Mouse (Mus musculus) thymus, postnatal 10 days (tissue): ENCODE measurements at regions not wholly inside any gene's neighbourhood (a gene's known extent, or its start where the extent isn't known, plus 50 kb on each side); places are given as distances from the start of the nearest gene placed in this dataset.
"Not testable (repeated sequence)": the region's sequence is repeated elsewhere in the genome, so short reads cannot be mapped to it uniquely, and the experiment has no call there.

ENCODE experiments used
- DNase-seq, 2 experiments: peaks; one replicate each; pipeline ENCODE4 v3.0.0; 2021; ENCODE audit warnings: low spot score in 2 of 2

DNA sequence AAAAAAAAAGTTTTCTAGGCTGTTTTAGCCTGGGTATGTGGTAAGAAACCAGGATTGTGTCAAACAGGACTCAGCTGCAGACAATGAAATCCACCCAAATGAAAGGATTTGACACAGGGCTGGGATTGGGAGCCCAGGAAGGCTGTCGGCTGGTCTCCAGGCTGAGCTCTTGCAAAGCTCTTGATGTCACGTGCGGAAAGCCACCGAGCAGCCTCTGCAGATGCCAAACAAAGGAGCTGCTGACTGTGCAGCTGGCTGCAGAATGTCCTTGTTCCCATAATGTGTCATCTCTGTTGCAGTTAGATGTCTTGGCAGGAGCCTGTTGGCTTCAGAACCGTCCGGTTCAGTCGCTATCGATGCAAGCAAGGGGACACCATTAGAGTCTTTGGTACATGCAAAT is 56.1 kb downstream of the Bbs10 start:
- DNase-seq: no peak

DNA sequence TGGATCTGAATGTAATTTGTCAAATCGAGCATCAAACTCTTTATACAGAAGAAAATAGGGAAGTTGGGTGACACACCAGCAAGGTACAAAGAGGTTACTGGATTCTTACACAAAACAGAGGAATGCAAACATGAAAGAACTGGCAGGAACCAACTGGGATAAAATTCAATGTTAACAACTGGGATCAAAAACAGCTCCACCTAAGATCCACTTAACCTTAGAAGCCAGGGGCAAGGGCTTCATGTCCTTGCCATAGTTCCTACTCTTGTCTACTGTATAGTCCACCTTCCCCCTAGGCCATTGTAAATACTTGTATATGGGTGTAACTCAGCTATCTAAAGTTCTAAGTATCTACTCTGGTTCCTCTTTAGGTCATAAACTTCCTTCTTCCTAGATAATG is 59.9 kb downstream of the Bbs10 start:
- not testable (repeated sequence) for DNase-seq

DNA sequence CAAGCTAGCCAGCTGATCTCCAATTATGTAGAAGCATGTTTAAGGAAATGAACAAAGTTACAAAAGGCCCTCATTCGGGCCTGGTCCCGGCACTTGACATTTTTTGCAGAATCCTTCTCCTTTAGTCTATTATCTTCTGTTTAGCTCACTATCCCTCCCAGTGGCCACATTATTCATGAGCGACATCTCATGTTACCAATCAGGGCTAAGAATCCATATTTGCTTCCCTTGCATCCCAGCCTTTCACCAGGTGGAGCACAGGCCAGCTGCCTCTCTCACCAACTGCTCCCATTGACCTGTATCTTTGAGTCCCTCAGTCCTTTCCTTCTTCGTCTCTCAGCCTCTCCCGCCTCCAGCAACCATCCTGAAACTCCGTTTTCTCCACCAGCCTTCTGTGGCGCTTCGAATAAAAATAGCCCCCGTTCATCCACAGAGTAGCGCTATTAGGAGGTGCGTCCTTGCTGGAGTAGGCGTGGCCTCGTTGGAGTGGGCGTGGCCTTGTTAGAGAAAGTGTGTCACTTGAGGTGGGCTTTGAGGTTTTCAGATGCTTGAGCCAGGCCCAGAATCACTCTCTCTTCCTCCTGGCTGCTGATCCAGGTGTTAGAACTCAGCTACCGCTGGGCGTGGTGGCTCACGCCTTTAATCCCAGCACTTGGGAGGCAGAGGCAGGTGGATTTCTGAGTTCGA is 63.4 kb downstream of the Bbs10 start:
- no peak for DNase-seq

DNA sequence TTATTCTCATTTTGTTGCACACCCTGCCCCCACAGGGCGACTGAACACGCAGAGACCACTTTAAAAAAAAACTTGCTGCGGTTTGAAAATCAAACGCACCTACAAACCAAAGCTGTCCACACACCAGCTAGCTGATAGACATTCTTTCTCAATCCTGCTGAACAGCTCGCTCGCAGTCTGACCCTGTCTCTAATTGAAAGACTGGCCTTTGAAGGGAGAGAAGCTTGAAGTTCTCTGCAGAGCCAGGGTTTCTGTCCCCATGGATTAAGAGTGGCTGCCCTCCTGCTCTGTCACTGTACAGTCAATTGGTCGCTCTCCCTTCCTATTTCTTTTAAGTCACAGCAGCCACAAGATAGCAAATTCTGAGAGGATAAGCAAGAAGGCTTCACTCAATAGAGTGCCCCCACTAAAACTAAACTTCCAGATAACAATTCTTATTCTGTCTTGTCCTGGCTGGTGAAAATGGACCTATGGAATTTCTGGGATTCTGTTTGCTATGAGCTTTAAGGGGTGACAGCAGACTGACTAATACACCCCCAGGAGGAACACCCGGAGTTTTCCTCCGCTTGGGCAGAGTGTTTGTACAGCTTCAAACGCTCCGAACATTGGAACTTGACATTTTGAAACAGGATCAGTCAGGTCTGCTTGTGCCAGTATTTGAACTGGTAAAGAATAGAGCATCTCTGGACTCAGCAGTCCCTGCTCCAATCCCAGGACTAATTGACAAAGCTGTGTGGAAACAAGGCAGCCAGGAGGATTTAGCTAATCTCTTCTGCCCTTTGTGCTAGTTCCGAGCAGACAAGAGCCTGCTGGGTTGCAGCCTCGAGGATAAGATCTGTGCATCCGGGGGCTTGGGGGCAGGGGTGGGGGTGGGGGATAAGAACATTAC is 65.5 kb downstream of the Bbs10 start:
- DNase-seq: no peak

DNA sequence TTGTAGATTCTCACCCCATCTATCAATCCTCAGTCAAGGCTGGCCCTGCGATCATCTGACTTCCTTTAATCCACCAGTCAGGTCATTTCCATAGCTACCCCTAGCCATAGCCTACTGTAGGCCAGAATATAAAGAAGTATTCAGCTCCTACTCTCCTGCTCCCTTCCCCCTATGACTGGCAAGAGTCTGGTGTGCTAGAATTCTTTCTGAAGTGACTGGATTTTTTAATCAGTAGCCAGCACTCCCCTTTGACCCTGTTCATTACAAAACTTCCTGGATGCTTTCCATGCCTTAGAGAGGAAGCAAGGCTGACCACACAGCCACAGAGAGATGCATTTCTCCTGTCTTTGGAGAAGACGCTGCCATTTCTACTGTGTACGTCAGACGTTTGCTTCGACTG is 66.5 kb downstream of the Bbs10 start:
- no peak for DNase-seq

DNA sequence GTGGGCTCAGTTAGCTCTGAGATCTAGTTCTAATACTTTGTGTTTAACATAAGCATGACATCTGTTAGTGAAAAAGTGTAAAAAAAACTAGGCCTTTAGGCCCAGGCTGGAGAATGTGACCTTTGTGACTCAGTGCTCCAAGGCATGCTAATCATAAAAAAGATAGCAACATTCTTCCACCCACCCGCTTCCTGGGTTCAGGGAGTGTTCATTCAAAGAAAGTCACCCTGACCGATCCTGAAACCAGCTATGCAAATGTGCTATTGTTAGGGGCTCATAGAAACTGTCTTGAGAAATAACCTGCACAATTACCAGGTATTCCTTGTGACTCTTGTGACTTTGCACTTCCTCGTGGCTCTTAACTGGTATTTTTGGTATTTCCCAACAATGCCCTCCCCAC is 70.6 kb downstream of the Bbs10 start:
- not testable (repeated sequence) for DNase-seq

DNA sequence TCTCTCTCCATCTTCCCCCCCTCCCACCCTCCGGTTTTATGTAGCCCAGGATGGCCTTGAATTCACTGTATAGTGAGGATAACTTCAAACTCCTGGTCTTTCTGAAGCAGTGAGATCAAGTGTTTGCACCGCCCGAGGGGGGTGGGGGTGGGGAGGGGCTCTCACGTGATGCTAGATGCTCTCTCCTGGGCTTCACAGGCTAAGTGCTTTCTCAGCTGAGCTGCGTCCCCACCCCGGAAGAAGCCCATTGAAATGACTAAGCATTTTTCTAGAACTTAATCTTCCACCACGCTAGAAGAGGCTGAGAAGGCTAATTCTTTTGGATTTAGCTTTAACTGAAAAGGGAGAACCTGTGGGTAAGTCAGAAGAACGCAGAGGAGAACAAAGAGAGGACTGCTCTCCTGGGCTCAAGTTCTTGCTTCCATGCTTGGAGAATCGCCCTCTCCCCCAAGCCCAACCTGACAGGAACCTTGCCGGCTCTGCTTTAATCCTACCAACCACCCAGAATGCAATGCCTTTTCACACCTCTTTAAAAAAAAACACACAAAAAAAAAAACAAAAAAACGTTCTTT is 79.7 kb downstream of the Bbs10 start:
- peak in 1 of 2 experiments; percentile 25 for DNase-seq

DNA sequence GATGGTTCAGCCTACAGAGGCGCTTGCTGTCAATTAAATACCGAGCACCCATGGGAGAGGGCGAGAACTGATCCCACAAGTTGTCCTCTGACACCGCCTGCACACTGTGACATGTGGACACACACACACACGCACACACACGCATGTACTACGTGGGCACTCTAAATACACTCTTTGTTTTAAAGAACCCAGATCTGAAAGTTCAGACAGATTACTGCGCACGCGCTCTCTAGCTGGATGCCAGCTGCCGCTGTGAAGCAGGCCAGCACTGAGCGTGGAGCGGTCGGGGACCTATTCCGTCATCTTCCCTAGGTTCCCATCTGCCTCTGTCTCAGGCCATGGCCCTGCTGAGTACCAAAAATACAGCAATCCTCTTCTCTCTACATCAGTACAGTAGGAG is 83.2 kb downstream of the Bbs10 start:
- no peak for DNase-seq

DNA sequence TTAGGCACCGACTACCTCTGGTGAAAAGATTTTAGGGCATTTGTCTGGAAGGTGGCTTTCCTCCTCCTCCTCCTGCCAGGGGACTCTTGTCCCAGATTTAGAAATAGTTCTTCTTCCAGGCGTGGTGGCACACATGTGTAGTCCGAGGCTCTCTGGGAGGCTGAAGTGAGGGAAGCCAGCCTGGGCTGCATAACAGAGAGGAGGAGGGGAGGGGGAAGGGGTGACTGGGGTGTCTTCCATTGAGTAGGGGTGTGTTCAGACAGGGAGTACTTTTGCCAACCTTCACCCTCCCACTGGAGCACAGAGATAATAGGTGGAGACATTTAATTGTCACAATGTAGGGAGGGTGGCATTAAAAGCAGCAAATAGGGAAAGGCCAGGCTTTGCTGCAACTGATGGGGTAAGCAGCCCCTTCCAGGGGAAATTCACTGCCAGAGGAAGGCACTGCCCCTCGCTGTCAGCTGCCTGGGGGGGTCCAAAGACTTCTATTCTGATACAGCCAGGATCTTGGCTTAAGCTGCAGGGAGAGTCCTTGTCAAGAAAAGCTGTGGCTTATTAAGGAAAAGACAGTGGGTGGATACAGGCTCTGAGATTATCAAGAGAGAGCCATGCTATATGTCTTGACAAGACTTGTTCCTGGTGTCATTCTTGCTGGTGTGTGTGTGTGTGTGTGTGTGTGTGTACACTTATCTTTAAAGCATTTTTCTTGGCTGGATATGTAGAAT is 83.9 kb downstream of the Bbs10 start:
- DNase-seq: no peak

DNA sequence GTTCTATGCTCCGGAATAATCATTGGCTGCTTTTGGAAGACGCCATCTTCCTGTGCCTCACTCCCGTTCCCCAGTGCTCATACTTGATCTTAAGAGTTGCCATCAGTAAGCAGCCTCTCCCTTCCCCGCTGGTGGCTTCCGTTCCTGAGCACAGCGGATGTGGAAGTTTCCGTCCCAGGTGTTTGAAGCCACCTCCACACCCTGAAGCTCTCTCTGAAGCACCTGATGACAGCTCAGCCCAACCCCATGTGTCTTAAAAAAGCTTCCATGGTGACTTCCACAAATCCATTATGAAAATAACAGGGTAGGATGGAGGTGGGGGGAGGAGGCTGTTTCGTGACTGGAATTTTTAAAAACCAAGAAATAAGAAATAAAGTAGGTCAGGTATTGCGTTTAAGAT is 87.1 kb downstream of the Bbs10 start:
- peak; percentile 20 to 26 for DNase-seq

DNA sequence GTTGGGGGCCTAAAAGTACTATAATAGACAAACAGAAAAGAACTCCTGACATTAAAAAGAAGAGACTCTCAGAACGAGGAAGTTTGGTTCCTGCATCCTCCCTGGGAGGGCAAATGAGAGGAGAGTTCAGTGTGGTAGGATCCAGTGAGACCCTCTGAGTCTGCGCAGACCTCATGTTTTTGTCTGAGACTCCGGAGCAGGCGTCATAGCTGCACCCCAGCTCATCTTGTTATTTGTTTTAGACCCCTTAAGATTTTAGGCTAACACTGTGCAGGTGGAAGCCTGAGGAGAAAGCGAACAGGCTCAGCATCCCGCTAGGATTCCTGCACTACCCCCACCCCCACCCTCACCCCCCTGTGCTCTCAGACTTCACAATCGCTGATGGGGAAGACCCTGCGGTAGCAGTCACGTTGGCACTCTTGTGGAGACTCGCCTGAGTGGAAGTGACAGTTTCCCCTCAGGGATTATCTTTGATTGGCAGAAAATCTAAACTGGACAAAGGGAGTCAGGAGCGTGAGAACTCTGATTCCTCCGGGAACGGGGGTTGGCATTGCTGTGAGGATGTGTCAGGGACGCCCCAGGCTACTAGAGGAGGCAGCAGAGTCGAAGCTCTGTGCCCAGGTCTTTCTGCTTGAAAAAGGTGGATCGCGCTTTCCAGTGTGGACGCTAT is 85.0 kb upstream of the Nap1l1 start:
- no peak for DNase-seq

DNA sequence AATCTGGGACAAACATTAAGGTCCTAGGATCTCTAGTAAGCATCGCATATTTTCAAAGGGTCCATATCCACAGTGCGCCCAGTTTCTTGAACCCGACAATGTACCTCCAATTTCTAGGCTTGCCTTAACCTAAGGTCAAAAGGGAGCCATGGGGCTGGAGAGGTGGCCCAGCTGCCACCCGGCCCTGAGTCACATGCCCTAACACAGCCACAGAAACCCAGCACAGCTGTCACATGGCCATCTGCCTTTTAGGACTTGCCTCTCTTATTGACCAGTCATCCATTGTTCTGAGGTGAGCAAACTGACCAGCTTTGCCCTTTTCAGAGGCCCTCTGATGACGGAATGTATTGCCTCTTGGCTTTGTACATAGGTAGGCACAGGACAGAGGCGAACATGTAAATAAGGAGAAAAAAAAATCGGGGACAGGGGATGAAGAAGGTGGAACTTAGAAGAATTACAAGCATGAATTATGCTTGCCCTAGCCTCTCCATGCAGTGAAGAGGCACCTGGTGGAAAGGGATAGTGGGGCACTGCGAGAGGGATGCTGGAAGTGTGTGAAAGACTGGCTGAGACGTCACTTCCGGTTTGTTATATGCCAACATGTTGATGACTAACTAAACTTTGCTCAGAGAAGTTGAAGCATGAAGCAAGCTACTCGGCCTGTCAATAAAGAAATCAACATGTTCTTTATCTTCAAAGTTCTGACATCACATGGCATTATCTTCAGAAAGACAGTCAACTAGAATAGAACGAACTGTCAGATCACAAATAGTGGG is 84.3 kb upstream of the Nap1l1 start:
- DNase-seq: no peak

DNA sequence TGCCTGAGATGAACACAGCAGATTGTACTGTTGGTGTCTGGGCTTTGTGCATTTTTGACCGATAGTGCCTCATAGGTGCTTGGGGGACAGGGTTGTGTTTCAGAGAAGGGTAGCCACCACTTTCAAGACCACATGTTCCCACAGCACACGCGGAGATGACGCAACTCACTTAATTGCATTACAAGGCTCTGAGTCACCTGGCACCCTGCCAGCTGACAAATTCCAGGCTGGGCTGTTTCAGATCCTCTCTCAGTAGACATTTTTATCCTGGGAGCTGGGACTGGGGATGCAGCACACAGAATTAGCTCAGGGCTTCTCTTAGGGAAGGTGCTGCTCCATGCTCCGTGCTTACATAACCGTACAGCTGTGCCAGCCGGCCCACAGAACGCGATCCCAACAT is 83.1 kb upstream of the Nap1l1 start:
- no peak for DNase-seq

DNA sequence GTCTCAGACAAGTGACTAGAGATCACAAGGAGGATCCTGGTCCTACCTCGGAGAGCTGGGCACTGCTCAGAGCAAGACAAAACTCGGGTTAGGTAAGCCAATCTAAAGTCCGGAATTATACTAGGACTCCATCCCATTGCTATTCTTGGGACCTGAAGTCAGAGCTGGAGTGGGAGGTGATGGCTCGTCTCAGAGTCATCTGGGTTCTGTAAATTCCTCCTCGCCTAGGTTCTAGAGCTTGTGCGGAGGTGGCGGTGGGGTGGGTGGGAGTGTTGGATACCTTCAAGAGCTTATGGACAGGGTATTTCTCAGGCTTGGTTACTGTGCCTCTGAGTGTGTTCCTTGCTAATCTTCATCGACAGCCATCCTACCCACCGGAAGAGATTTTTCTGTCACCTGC is 78.6 kb upstream of the Nap1l1 start:
- no peak for DNase-seq

DNA sequence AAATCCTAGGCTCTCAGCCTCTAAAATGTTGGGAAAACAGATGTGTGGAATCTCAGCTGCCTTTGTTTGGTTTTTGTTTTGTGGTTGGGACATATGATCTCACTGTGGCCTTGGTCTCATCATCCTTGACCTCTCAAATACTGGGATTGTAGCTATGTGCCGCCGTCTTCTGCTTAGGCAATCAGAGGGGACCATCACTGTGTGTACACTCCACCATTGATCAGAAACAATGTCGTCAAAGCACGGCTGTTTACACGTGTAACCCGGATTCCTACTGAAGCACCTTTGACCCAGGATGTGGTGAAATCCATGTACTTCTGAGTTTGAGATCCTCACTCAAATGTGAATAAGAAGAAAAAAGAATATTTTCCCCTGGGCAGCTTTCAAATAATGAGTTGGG is 68.0 kb upstream of the Nap1l1 start:
- no peak for DNase-seq

DNA sequence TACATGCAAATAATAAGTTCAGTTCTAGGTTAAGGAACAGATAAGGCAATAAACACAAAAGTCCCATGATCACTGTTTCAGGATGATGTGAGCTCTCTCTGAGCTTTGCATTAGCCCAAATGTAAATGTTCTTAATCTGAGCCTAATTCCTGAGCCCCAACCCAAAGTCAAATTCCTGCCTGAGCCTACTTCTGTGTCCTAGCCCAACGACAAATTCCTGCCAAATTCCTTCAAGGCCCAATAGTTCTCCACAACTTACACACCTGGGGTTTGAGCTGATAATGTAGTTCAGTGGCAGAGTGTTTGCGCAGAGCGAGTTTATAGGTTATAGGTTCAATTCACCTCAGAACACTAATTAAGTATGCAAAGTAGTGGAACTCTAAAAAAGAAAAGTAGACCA is 64.1 kb upstream of the Nap1l1 start:
- no peak for DNase-seq

DNA sequence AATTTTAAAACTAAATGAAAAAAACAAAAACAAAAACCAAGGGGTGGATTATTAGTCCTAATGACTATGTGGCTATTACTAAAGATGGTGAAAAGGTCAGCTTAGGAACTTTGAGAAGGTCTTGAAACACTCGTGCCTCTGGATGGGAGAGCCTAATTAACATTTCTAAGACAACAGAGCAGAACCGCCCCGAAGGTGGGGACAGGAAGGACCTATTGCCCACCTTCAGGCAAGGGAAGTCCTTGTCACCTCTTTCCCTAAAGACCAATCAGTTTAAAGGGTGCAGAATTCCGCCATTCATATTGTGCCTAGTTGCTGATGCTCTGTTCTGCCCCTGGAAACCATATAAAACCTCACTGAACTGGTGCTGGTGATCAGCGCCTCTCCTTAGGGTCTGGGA is 63.5 kb upstream of the Nap1l1 start:
- no peak for DNase-seq

DNA sequence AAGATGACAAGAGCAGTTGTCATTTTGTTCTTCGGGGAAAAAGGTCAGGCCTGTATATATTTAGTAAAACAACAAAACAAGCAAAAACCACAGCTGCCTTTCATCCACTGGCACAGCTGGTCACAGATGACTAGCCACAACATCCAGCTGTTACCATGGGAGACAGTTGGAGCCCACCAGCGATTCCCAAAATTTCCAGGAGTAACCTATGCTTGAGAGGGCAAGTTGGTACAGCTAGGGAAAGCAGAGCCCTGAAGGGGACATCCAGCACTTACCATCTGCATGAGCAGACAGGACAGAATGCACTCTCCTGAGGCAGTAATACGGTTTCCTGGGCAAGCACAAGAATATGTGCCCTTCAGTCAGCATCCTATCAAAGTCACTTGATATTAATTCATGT is 62.9 kb upstream of the Nap1l1 start:
- DNase-seq: no peak

DNA sequence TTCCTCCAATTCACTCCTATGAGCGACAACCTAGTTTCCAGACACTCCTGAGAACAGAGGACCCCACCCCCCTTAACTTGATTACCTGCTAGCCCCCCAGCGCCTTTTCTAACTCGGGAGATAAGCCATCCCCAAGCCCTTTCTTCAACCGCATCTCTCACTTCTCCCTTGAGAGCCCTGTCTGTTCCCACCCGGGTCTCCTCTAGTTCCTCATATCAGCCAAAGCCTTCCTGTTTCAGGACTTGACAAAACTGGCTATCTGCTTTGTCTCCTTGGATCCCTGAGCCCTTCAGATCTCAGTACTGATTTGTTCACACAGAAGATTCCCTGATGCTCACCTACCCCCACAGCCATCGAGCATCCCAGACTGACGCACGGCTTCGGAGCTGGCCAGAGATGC is 61.5 kb upstream of the Nap1l1 start:
- no peak for DNase-seq

DNA sequence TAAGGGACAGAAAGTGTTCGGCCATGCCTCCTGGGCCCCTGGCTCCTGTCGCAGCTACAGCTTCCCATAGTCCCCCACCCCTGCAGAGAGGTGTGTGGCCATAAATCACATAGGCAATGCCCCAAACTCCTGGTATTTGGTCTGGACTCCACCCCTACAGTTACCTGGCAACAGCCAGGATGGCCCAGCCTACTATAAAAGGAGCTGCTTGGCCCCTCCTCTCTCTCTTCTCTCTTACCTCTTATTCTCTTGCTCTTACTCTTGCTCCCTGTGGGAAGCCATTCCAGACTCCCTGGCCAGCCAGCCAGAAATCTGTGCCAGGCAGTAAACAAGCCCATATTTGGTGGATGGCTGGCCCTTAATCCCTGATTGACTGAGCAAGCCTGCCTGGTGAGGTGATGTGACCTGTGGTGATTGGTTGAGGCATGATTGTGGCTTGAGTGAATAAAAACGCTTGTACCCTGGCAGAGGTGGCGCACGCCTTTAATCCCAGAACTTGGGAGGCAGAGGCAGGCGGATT is 56.4 kb upstream of the Nap1l1 start:
- DNase-seq: no peak
